Mouse (Mus musculus) cortical plate, adult 2 months (tissue): ENCODE data around the gene Mgmt. TPM values are rescaled to one million over a fixed set of nuclear protein-coding genes. Genes with fewer than 3 reads are reported as not detected.

ENCODE experiments used
- H3K27ac ChIP-seq: fragments of 200-500 bp; 2 replicates; pipeline ENCODE4 v1.5.1; 2012; ENCODE audit warnings: low read length, control low read depth, inconsistent platforms; ENCODE audit not compliant: insufficient read depth
- H3K4me1 ChIP-seq: fragments of 200-500 bp; 2 replicates; pipeline ENCODE4 v1.6.1; 2011; ENCODE audit warnings: low read length; ENCODE audit not compliant: control insufficient read depth, insufficient read depth
- H3K4me3 ChIP-seq: fragments of 200-500 bp; 2 replicates; pipeline ENCODE4 v1.5.1; 2011; ENCODE audit warnings: mild to moderate bottlenecking, low read length, control low read depth; ENCODE audit not compliant: insufficient read depth
- CTCF ChIP-seq: fragments of 200-500 bp; IDR thresholded peaks from 2 replicates; pipeline ENCODE4 v1.5.1; 2011; ENCODE audit warnings: mild to moderate bottlenecking, control low read depth, low read length; ENCODE audit not compliant: insufficient read depth; ENCODE audit errors: extremely low read depth
- POLR2A ChIP-seq: fragments of 200-500 bp; IDR thresholded peaks from 2 replicates; pipeline ENCODE4 v1.6.1; 2011; ENCODE audit warnings: mild to moderate bottlenecking, low read length, control low read depth; ENCODE audit not compliant: insufficient read depth; ENCODE audit errors: extremely low read depth
- polyA plus RNA-seq: library from polyadenylated mRNA; depleted of rRNA; stranded (reverse); fragments of >200 nt; gene quantifications from 2 replicates; pipeline ENCODE4 v1.2.3, GENCODE M21; 2012

Gene Mgmt
- polyA plus RNA-seq, 1 experiment = 0.84 TPM

DNA sequence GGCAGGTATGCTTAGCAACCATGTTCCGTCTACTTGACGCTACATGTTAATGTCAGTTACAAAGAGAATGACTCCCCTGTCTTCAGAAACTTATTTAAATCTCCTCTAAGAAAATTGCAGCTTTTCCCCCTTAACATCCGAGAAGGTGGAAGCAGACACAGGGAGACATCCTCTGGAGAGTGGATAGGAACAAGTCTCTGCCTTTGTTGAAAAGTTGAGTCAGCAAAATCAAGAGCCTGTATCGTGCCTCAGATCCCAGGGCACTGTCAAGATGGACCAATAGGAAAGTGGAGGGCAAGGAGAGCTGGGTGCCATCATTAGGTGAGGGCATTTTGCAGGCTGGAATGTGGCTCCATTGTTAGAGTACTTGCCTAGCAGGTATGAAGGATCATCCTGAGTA lies 172.6 kb downstream of the Mgmt start:
- Histone ChIP-seq H3K27ac (no peak overlapping the region), H3K4me3 (no peak overlapping the region), H3K4me1 (no peaks in the 10 kb centered on the region)
- TF ChIP-seq POLR2A = no peak
- no peak for TF ChIP-seq CTCF

DNA sequence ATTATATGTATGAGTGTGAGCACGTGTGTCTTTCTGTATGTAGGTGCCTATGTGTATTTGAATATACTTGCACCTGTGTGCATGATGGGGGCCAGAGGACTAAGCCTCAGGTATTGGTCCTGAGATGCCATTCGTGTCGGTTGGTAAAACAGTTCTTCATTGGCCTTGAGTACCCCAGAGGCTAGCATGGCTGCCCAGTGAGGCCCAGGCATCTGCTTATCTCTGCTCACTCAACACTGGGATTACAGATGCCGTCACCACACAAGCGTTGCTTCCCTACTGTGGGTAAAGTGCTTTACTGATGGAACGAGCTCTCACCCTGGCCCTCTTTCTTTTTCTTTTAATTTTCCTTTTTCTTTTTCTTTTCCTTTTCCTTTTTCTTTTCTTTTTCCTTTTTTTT lies 173.3 kb downstream of the Mgmt start:
- H3K27ac ChIP-seq = no peak overlapping the region
- no peak overlapping the region for H3K4me3 ChIP-seq
- no peaks in the 10 kb centered on the region for H3K4me1 ChIP-seq
- TF ChIP-seq CTCF (no peak), POLR2A (no peak)

DNA sequence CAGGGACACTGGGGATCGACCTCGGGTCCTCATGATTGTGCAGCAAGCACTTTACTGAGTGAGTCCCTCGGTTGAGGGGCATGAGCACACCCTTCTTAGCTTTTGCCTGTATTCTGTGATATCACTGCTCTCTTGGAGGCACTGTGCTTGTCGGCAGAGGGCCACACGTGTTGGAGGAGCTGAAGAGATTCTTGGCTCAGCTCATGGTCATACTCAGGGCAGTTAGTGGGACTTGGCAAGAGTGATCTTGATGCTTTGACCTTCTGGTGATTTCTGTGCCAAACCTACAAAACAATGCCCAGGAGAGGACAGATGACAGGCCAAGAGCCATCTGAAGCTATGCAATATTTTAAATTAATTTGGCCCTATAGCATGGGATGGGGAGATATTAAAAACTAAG lies 174.4 kb downstream of the Mgmt start:
- H3K4me3 ChIP-seq = no peak overlapping the region
- no peaks in the 10 kb centered on the region for H3K4me1 ChIP-seq
- no peak overlapping the region for H3K27ac ChIP-seq
- TF ChIP-seq POLR2A (no peak), CTCF (no peak)

DNA sequence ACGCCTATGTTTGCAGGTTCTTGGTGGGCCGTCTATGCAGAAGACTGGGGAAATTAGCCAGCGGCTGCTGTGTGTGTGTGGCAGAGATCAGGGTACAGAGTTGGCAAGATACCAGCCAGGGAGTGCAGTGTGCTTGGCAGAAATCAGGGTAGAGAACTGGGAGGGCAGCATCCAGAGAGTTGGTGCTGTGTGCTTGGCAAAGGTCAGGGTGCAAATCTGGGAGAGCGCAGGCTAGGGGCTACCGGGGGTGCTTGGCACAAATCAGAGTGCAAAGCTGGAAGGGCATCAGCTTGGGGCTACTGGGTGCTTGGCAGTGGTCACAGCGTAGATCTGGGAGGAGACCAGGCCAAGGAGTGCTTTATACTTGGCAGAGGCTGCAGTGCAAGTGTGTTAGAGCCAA lies 175.4 kb downstream of the Mgmt start:
- TF ChIP-seq CTCF = no peak
- Histone ChIP-seq H3K4me1 (no peaks in the 10 kb centered on the region), H3K4me3 (no peak overlapping the region), H3K27ac (no peak overlapping the region)

DNA sequence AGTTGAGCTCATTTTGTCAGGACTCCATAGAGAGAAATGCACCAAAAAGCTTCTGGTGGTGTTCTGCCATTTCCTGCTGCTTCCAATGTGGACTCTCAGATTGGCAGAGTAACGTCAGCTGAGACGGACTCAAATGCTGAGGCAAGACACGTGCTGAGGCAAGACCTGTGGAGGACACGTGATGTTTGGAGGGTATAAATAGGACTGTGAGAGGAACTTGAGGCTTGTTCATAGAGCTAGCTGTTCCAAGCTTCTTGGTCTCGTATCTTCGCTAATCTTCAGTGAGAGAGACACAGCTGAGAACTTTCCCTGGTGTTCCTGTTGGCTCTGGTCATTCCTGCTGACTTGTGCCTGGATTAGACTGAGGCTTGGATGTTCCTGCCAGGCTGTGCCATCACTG lies 176.9 kb downstream of the Mgmt start:
- no peak overlapping the region for H3K4me3 ChIP-seq
- TF ChIP-seq CTCF (no peak), POLR2A (no peak)
- H3K27ac ChIP-seq = no peak overlapping the region
- H3K4me1 ChIP-seq = no peaks in the 10 kb centered on the region

- TF ChIP-seq CTCF = no peak
- TF ChIP-seq POLR2A = no peak
- Histone ChIP-seq H3K4me3 (no peak overlapping the region), H3K27ac (no peak overlapping the region), H3K4me1 (no peaks in the 10 kb centered on the region)
Observed at GRCm38 (mm10) chr7:137073878-137074277, 179.5 kb downstream of the Mgmt start.

DNA sequence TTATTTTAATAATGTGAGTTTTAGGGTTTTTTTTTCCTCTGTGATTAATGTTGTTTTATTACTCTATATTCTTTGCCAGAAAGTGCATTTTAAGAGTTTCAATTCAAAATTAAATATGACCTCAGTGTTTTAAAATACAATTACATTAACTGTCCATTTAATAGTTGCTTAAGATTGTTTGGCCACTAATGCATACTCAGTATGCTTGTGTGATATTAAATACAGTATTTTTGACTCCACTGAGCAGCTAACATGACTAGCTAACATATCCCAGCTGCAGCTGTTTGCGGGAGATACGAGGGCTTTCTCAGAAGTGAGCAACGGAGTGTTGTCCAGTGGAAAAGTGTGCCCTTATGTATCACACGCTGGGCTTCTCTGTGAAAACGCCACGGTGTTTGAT lies 179.9 kb downstream of the Mgmt start:
- no peak for TF ChIP-seq CTCF
- no peak for TF ChIP-seq POLR2A
- no peak overlapping the region for H3K4me3 ChIP-seq
- no peak overlapping the region for H3K27ac ChIP-seq
- no peaks in the 10 kb centered on the region for H3K4me1 ChIP-seq

DNA sequence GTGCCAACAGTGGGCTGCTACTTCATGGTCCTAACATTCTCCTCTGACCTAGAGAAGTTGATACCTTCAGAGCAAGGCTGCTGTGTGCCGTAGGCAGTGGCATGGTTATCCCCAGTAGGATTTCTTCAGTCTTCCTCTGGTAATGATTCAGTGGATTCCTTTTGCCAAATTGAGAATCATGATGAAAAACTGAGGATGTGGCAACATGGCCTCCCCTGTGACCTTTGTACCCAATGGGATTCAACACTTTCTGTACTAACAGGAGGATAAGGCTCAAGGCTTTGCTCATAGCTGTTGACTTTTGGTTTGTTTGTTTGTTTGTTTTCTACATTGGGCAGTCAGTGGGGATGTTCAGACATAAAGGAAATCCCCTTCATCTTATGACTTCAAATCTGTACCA lies 180.9 kb downstream of the Mgmt start:
- Histone ChIP-seq H3K4me3 (no peak overlapping the region), H3K27ac (no peak overlapping the region), H3K4me1 (no peaks in the 10 kb centered on the region)
- TF ChIP-seq POLR2A (no peak), CTCF (no peak)

- Histone ChIP-seq H3K4me1 (no peaks in the 10 kb centered on the region), H3K4me3 (no peak overlapping the region), H3K27ac (no peak overlapping the region)
- TF ChIP-seq POLR2A = no peak
- TF ChIP-seq CTCF = no peak
Observed at GRCm38 (mm10) chr7:137080171-137080570, 185.8 kb downstream of the Mgmt start.

- H3K27ac ChIP-seq = no peak overlapping the region
- TF ChIP-seq CTCF = no peak
- TF ChIP-seq POLR2A = no peak
- H3K4me3 ChIP-seq = no peak overlapping the region
- H3K4me1 ChIP-seq = no peaks in the 10 kb centered on the region
Observed at GRCm38 (mm10) chr7:137082171-137082570, 187.8 kb downstream of the Mgmt start.

DNA sequence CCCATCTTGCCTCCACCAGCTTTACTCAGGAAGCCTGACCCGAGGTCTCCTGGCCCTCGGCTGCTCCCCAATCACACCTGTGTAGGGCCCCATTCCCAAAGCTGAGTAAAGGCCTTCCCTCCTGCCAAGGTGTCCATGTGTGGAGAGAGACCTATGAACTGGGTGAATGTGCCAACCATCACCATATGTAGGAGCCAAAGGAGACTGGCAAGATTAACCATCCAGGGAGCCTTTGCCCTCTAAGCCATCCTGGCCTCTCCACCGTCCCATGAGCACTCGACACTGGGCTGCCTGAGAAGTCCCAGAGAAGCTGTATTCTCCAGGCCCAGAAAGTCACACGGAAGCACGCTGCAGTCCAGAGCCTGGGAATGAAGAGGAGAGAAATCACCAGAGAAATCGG lies 190.2 kb downstream of the Mgmt start:
- Histone ChIP-seq H3K4me3 (no peak overlapping the region), H3K4me1 (no peaks in the 10 kb centered on the region), H3K27ac (no peak overlapping the region)
- no peak for TF ChIP-seq POLR2A
- no peak for TF ChIP-seq CTCF

DNA sequence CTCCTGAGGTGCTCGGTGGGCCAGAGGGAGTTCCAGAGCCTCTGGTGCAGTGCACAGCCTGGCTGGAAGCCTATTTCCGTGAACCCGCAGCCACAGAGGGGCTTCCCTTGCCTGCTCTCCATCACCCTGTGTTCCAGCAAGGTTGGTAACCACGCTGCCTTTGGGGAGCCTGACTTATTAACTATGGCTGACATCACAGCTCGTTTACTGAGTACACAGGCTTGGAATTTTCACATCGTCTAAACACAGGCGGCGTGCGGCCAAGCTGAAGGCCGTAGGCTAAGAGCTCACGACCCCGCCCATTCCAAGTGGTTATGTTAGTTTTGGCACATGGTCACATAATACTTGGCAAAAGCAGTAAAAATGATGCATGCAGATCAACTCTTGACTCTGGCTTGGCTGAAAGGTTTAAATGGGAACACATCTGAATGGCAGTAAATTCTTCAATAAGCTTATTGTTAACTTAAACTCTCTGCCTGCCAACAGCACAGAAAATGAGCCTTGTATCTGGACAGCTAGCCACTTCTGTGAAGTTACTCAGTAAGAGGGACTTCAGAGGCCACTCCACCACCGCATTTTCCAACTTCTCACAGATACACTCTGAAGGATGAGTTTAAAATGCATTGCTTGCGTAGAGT lies 191.7 kb downstream of the Mgmt start:
- H3K27ac ChIP-seq = no peak overlapping the region
- TF ChIP-seq CTCF (no peak), POLR2A (no peak)
- no peak overlapping the region for H3K4me3 ChIP-seq
- no peaks in the 10 kb centered on the region for H3K4me1 ChIP-seq
